ENCODE assay signal across 9 mouse cellular contexts in genomic region chr5:124185706-124186464, GRCm38 (mm10).
DNase-seq lines count a peak whose midpoint lies in the region; ATAC-seq and TF ChIP-seq lines count a peak whose summit lies in the region.
"Had no signal": no experiment of that assay in that cellular context is flagged by ENCODE, and none has a peak within 500 bp of the region (broad histone marks: within the 10 kb centered on the region; RNA-seq: fewer than 3 reads in every experiment).

No protein-coding gene starts in this region.

- H3K9me3 ChIP-seq in heart, embryonic 13.5 days = no peaks in the 10 kb centered on the region
- H3K9me3 ChIP-seq in embryonic facial prominence, embryonic 12.5 days = no peaks in the 10 kb centered on the region
- H3K9me3 ChIP-seq in hindbrain, embryonic 15.5 days = no peaks in the 10 kb centered on the region
- H3K9me3 ChIP-seq: G1E had no signal

- no peak for ATAC-seq in heart, embryonic 13.5 days (ENCODE audit: extremely low read depth, insufficient number of reproducible peaks, low FRiP score, low TSS enrichment)
- no peak for ATAC-seq in embryonic facial prominence, embryonic 12.5 days (ENCODE audit: insufficient number of reproducible peaks, insufficient read depth, low FRiP score, low TSS enrichment)
- no peak for ATAC-seq in hindbrain, embryonic 15.5 days (ENCODE audit: low FRiP score, low read depth)

- peak overlapping the region; percentile 97 for H3K27ac ChIP-seq in heart, embryonic 13.5 days (replicated peaks)
- H3K27ac ChIP-seq in embryonic facial prominence, embryonic 12.5 days = no peak overlapping the region
- H3K27ac ChIP-seq in hindbrain, embryonic 15.5 days (replicated peaks) = peak overlapping the region; percentile 87
- peak overlapping the region; percentile 92 for H3K27ac ChIP-seq in olfactory bulb, adult 2 months (ENCODE audit: insufficient read depth, low read depth, low read length)

- TF ChIP-seq POLR2A in olfactory bulb, adult 2 months (IDR thresholded peaks at IDR 0.05; ENCODE audit: insufficient read depth, low read depth, low read length) = no peak

- H3K36me3 ChIP-seq in heart, embryonic 13.5 days = no peaks in the 10 kb centered on the region
- no peaks in the 10 kb centered on the region for H3K36me3 ChIP-seq in embryonic facial prominence, embryonic 12.5 days
- H3K36me3 ChIP-seq in hindbrain, embryonic 15.5 days = no peaks in the 10 kb centered on the region

- peak overlapping the region; percentile 73 for H3K9ac ChIP-seq in heart, embryonic 13.5 days
- no peak overlapping the region for H3K9ac ChIP-seq in embryonic facial prominence, embryonic 12.5 days
- H3K9ac ChIP-seq in hindbrain, embryonic 15.5 days = peak overlapping the region; percentile 40; the same call in 1 of the 2 replicates

- H3K4me3 ChIP-seq in heart, embryonic 13.5 days = peak overlapping the region; percentile 38
- H3K4me3 ChIP-seq in embryonic facial prominence, embryonic 12.5 days = no peak overlapping the region
- H3K4me3 ChIP-seq in hindbrain, embryonic 15.5 days = peak overlapping the region; percentile 35
- H3K4me3 ChIP-seq in olfactory bulb, adult 2 months (ENCODE audit: insufficient read depth, low read depth, low read length) = peak overlapping the region; percentile 67

- 35% methylated on average over 15 of the region's 15 CpGs for WGBS in heart, embryonic 13.5 days
- WGBS in embryonic facial prominence, embryonic 12.5 days = 64% methylated on average over 15 of the region's 15 CpGs
- WGBS in hindbrain, embryonic 15.5 days = 34% methylated on average over 15 of the region's 15 CpGs
- 12% methylated on average over 15 of the region's 15 CpGs for WGBS in olfactory bulb, adult 2 months

- intact Hi-C loops in heart, postnatal 14 days (cut with DNase I) = no loop called here

- no peaks in the 10 kb centered on the region for H3K27me3 ChIP-seq in heart, embryonic 13.5 days (replicated peaks)
- H3K27me3 ChIP-seq in embryonic facial prominence, embryonic 12.5 days = 0 out of 2 replicates have a peak, but pooled peaks cover 4% of the 10 kb centered on the region
- no peaks in the 10 kb centered on the region for H3K27me3 ChIP-seq in hindbrain, embryonic 15.5 days

- no peak for TF ChIP-seq CTCF in olfactory bulb, adult 2 months (IDR thresholded peaks at IDR 0.05; ENCODE audit: insufficient read depth, low read depth, low read length)

- peaks cover 86% of the 10 kb centered on the region for H3K4me1 ChIP-seq in heart, embryonic 13.5 days
- H3K4me1 ChIP-seq in embryonic facial prominence, embryonic 12.5 days = peaks cover 37% of the 10 kb centered on the region
- H3K4me1 ChIP-seq in hindbrain, embryonic 15.5 days (replicated peaks) = peaks cover 71% of the 10 kb centered on the region
- H3K4me1 ChIP-seq in olfactory bulb, adult 2 months (ENCODE audit: control insufficient read depth, insufficient read depth, low read length) = peaks cover 51% of the 10 kb centered on the region

- H3K4me2 ChIP-seq in heart, embryonic 13.5 days = peak overlapping the region; percentile 62
- H3K4me2 ChIP-seq in embryonic facial prominence, embryonic 12.5 days (replicated peaks) = peak overlapping the region; percentile 23
- peak overlapping the region; percentile 61 for H3K4me2 ChIP-seq in hindbrain, embryonic 15.5 days

- DNase-seq in heart, postnatal 14 days = no peak
- no peak for DNase-seq in layer of hippocampus, adult 11-12 months (ENCODE audit: low spot score)
- DNase-seq in left cerebral cortex, adult 11 months (ENCODE audit: low spot score) = no peak
- no peak for DNase-seq in left cerebral cortex, adult 18-20 months (ENCODE audit: low spot score in 2 of 2)
